Mouse (Mus musculus): ENCODE measurements around the gene Vsnl1. TPM values are rescaled to one million over a fixed set of nuclear protein-coding genes. Genes with fewer than 3 reads are reported as not detected.

Gene Vsnl1
- polyA plus RNA-seq, 1 experiment from 2014 or later: 13.1 TPM

DNA sequence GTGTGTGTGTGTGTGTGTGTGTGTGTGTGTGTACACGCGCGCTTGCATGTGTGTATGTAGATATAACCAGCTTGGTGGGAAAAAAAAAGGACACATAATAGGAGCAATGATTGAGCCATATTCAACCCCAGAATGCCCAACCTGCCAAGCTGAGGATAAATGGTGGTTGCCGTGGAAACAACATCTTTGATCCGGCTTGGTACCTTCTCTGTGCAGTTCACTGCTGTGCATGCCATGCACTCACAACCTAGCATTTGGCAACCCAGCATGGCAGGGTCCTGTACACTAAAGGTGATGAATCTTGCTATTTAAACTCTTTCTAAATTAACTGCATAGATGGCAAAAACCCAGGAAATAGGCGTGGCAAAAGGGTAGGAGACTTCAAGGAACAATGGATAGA is 74.0 kb downstream of the Vsnl1 start:
- Histone ChIP-seq H3K9me3 (replicated peaks; ENCODE audit: control insufficient read depth, low read length) (no peaks in the 10 kb centered on the region), H3K4me2 (ENCODE audit: low read depth, low read length) (no peak overlapping the region), H3K27ac (ENCODE audit: low read length) (no peak overlapping the region), H3K36me3 (ENCODE audit: control insufficient read depth, insufficient read depth) (no peaks in the 10 kb centered on the region), H3K9ac (ENCODE audit: low read length) (no peak overlapping the region), H3K4me3 (ENCODE audit: low read length) (no peak overlapping the region), H3K27me3 (ENCODE audit: control insufficient read depth, insufficient read depth, low read length) (no peaks in the 10 kb centered on the region), H3K4me1 (ENCODE audit: control insufficient read depth, insufficient read depth, low read length) (no peaks in the 10 kb centered on the region)
- 92% methylated on average over 6 of the region's 6 CpGs for WGBS
- no peak for ATAC-seq (replicated peaks; ENCODE audit: extremely low read depth, insufficient read depth, low FRiP score)

DNA sequence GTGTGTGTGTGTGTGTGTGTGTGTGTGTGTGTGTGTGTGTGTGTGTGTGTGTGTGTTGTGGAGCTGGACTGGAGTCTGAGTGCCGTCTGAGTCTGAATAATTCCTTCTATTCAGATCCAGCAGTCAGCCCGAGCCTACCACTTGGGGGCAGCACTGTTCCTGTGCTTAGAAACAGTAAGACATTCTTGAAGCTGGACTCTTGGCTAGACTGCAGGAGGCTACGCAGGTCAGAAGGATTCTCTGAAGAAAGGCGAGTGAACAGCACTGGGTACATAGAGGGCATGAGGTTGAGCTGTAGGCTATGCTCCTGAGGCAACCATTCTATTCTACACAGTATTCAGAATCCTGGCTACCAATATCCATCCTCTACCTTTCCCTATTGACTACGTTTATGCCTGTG is 85.5 kb downstream of the Vsnl1 start:
- Histone ChIP-seq H3K27me3 (ENCODE audit: control insufficient read depth, insufficient read depth, low read length) (no peaks in the 10 kb centered on the region), H3K4me3 (ENCODE audit: low read length) (no peak overlapping the region), H3K4me1 (ENCODE audit: control insufficient read depth, insufficient read depth, low read length) (no peaks in the 10 kb centered on the region), H3K9me3 (replicated peaks; ENCODE audit: control insufficient read depth, low read length) (no peaks in the 10 kb centered on the region), H3K27ac (ENCODE audit: low read length) (no peak overlapping the region), H3K4me2 (ENCODE audit: low read depth, low read length) (no peak overlapping the region), H3K36me3 (ENCODE audit: control insufficient read depth, insufficient read depth) (no peaks in the 10 kb centered on the region), H3K9ac (ENCODE audit: low read length) (no peak overlapping the region)
- ATAC-seq (replicated peaks; ENCODE audit: extremely low read depth, insufficient read depth, low FRiP score): no peak
- WGBS: 28% methylated on average over 5 of the region's 5 CpGs

DNA sequence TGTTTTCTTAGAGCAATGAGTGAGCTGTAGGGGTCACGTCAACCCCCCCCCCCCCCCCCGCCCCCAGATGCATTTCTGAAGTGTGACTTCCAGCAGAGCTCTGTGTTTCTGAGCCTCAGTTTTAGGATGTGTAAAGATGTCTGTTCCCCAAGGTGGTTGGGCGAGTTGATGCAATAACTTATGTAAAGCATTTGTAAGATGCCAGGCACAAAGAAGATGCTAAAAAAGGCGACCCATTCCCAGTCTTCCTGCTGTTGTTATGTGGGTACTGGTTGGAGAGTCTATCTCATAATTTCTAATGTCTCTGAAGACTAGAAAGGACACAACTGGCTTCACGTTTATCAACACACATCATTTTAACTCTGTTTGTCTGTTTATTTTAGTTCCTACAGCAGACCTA is 86.5 kb downstream of the Vsnl1 start:
- Histone ChIP-seq H3K9me3 (replicated peaks; ENCODE audit: control insufficient read depth, low read length) (no peaks in the 10 kb centered on the region), H3K27me3 (ENCODE audit: control insufficient read depth, insufficient read depth, low read length) (no peaks in the 10 kb centered on the region), H3K4me3 (ENCODE audit: low read length) (no peak overlapping the region), H3K27ac (ENCODE audit: low read length) (no peak overlapping the region), H3K36me3 (ENCODE audit: control insufficient read depth, insufficient read depth) (no peaks in the 10 kb centered on the region), H3K4me2 (ENCODE audit: low read depth, low read length) (no peak overlapping the region), H3K9ac (ENCODE audit: low read length) (no peak overlapping the region), H3K4me1 (ENCODE audit: control insufficient read depth, insufficient read depth, low read length) (no peaks in the 10 kb centered on the region)
- 38% methylated on average over 5 of the region's 5 CpGs for WGBS
- no peak for ATAC-seq (replicated peaks; ENCODE audit: extremely low read depth, insufficient read depth, low FRiP score)

DNA sequence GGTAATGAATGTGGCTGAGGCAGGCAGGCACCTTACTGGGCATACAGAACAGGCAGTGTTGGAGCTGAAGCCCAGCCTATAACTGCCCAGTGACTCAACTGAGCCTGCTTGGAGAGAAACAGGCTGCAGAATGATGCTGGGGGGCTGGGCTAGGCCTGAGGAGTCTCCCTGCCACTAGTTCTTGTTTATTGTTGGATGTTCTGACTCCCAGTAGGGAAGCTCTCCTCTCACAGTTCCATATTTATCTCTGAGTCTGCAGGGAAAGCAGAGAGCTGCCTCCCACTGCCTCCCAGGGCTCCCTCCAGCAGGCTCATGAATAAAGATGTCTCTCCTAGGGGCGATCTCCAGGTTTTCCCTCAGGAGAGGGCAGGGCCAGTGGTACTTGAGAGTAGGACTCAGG is 88.0 kb downstream of the Vsnl1 start:
- H3K27me3 ChIP-seq (ENCODE audit: control insufficient read depth, insufficient read depth, low read length): no peaks in the 10 kb centered on the region
- no peaks in the 10 kb centered on the region for H3K36me3 ChIP-seq (ENCODE audit: control insufficient read depth, insufficient read depth)
- H3K4me3 ChIP-seq (ENCODE audit: low read length): no peak overlapping the region
- no peak overlapping the region for H3K9ac ChIP-seq (ENCODE audit: low read length)
- H3K9me3 ChIP-seq (replicated peaks; ENCODE audit: control insufficient read depth, low read length): no peaks in the 10 kb centered on the region
- H3K4me1 ChIP-seq (ENCODE audit: control insufficient read depth, insufficient read depth, low read length): no peaks in the 10 kb centered on the region
- no peak for ATAC-seq (replicated peaks; ENCODE audit: extremely low read depth, insufficient read depth, low FRiP score)
- H3K27ac ChIP-seq (ENCODE audit: low read length): no peak overlapping the region
- no peak overlapping the region for H3K4me2 ChIP-seq (ENCODE audit: low read depth, low read length)
- 21% methylated on average over 1 of the region's 1 CpGs for WGBS

DNA sequence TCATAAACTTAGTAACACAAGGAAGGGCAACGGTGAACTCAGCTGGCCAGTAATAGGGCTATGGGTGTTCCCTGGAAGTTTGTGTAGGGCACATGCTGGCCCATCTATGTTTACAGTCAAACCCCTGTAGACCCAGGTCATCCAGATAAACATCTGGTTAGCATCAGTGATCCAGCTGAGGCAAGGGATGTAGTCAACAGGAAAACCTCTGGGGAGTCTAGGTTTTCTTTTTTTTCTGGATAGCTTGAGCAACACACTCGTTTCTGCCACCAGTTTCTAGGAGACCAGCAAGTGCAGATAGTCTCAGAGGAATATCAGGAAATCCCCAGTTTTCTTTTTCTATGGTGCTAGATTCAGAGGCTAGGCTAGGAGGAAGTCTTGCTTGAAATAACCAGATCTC is 90.5 kb downstream of the Vsnl1 start:
- H3K36me3 ChIP-seq (ENCODE audit: control insufficient read depth, insufficient read depth): no peaks in the 10 kb centered on the region
- WGBS: 62% methylated on average over 2 of the region's 2 CpGs
- H3K4me2 ChIP-seq (ENCODE audit: low read depth, low read length): no peak overlapping the region
- no peak overlapping the region for H3K9ac ChIP-seq (ENCODE audit: low read length)
- no peak overlapping the region for H3K27ac ChIP-seq (ENCODE audit: low read length)
- H3K27me3 ChIP-seq (ENCODE audit: control insufficient read depth, insufficient read depth, low read length): no peaks in the 10 kb centered on the region
- H3K4me1 ChIP-seq (ENCODE audit: control insufficient read depth, insufficient read depth, low read length): no peaks in the 10 kb centered on the region
- ATAC-seq (replicated peaks; ENCODE audit: extremely low read depth, insufficient read depth, low FRiP score): no peak
- H3K4me3 ChIP-seq (ENCODE audit: low read length): no peak overlapping the region
- no peaks in the 10 kb centered on the region for H3K9me3 ChIP-seq (replicated peaks; ENCODE audit: control insufficient read depth, low read length)

DNA sequence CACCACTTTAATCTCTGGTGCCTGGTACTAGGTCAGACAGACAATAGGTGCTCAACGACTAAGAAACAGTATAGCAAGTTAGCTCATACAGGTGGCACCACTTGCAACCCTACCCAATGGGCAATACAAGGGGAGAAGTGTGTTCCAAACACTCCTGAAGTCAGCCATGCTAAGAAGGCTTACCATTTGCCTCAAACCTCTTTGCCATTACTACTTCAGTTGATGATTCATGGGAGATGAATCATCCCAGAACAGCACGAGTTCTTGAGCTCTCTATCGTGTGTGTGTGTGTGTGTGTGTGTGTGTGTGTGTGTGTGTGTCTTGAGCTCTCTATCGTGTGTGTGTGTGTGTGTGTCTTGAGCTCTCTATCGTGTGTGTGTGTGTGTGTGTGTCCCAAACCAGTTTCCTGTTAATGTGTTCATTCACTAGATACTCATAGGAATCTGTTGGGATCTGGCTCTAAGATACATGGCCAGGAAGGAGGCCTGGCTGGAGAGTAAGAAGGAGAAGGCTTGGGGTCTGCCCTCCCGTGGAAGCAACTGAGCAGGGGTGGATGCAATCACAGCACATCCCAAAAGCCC is 94.3 kb downstream of the Vsnl1 start:
- Histone ChIP-seq H3K4me2 (ENCODE audit: low read depth, low read length) (no peak overlapping the region), H3K9ac (ENCODE audit: low read length) (no peak overlapping the region), H3K27me3 (ENCODE audit: control insufficient read depth, insufficient read depth, low read length) (no peaks in the 10 kb centered on the region), H3K36me3 (ENCODE audit: control insufficient read depth, insufficient read depth) (no peaks in the 10 kb centered on the region), H3K27ac (ENCODE audit: low read length) (no peak overlapping the region), H3K4me1 (ENCODE audit: control insufficient read depth, insufficient read depth, low read length) (no peaks in the 10 kb centered on the region), H3K4me3 (ENCODE audit: low read length) (no peak overlapping the region), H3K9me3 (replicated peaks; ENCODE audit: control insufficient read depth, low read length) (no peaks in the 10 kb centered on the region)
- WGBS: 59% methylated on average over 6 of the region's 6 CpGs
- ATAC-seq (replicated peaks; ENCODE audit: extremely low read depth, insufficient read depth, low FRiP score): no peak

DNA sequence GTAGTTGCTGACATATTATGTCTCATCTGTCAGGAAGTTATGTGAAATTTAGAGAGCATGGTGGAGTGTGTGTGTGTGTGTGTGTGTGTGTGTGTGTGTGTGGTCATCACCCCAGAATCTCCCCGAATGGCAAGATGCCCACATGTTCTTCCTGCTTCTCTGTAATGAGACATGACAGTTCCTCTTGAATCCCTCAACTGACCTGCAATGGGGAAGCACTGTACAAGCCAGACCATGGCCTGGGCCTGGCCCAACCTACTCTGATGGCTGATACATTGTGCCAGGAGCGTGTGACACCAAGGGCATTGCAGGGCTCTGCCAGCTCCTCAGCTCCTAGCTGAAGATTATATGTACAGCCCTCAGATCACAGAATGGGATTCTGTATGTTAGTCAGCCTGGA is 98.2 kb downstream of the Vsnl1 start:
- H3K4me3 ChIP-seq (ENCODE audit: low read length): no peak overlapping the region
- no peaks in the 10 kb centered on the region for H3K36me3 ChIP-seq (ENCODE audit: control insufficient read depth, insufficient read depth)
- H3K9me3 ChIP-seq (replicated peaks; ENCODE audit: control insufficient read depth, low read length): no peaks in the 10 kb centered on the region
- no peak overlapping the region for H3K27ac ChIP-seq (ENCODE audit: low read length)
- no peak overlapping the region for H3K9ac ChIP-seq (ENCODE audit: low read length)
- H3K4me1 ChIP-seq (ENCODE audit: control insufficient read depth, insufficient read depth, low read length): no peaks in the 10 kb centered on the region
- no peak for ATAC-seq (replicated peaks; ENCODE audit: extremely low read depth, insufficient read depth, low FRiP score)
- H3K27me3 ChIP-seq (ENCODE audit: control insufficient read depth, insufficient read depth, low read length): no peaks in the 10 kb centered on the region
- H3K4me2 ChIP-seq (ENCODE audit: low read depth, low read length): no peak overlapping the region
- WGBS: 75% methylated on average over 2 of the region's 2 CpGs

DNA sequence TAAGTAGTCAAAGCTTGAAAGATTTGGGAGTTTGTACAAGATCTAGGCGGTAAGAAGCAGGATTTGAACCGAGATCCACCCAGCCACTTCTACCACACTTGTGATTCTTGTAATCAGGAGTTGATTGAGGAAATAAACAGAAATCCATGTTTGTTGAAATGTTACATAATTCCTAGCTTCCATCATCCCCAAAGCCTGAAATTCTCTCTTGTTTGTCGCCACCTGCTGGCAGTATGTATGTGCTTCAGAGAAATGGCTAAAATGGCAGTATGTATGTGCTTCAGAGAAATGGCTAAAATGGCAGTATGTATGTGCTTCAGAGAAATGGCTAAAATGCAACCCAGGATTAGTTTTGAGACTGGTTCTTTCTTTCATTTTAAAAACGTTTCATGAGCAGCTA is 99.6 kb downstream of the Vsnl1 start:
- Histone ChIP-seq H3K4me2 (ENCODE audit: low read depth, low read length) (no peak overlapping the region), H3K9ac (ENCODE audit: low read length) (no peak overlapping the region), H3K27ac (ENCODE audit: low read length) (no peak overlapping the region), H3K9me3 (replicated peaks; ENCODE audit: control insufficient read depth, low read length) (no peaks in the 10 kb centered on the region), H3K4me3 (ENCODE audit: low read length) (no peak overlapping the region), H3K27me3 (ENCODE audit: control insufficient read depth, insufficient read depth, low read length) (no peaks in the 10 kb centered on the region), H3K36me3 (ENCODE audit: control insufficient read depth, insufficient read depth) (no peaks in the 10 kb centered on the region), H3K4me1 (ENCODE audit: control insufficient read depth, insufficient read depth, low read length) (no peaks in the 10 kb centered on the region)
- 35% methylated on average over 4 of the region's 4 CpGs for WGBS
- no peak for ATAC-seq (replicated peaks; ENCODE audit: extremely low read depth, insufficient read depth, low FRiP score)

DNA sequence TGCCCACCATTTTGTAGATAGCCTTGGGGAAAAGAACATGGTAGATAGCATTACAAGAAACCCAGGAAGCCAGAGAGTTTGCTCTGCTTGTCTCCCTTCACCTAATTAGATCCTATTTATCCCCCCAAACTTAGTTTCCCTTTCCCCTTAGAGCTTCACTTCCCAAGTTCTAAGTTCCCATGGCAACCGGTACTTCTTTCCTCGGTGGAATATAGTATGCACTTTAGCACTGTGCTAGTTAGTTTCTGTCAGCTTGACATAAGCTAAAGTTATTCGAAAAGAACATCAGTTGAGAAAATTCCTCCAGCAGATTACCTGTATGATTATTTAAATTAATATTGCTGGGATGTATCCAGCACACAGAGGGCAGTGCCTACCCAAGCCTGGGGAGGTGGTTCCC is 109.9 kb downstream of the Vsnl1 start:
- no peak for ATAC-seq (replicated peaks; ENCODE audit: extremely low read depth, insufficient read depth, low FRiP score)
- no peak overlapping the region for H3K4me3 ChIP-seq (ENCODE audit: low read length)
- no peak overlapping the region for H3K4me2 ChIP-seq (ENCODE audit: low read depth, low read length)
- 78% methylated on average over 3 of the region's 3 CpGs for WGBS
- no peak overlapping the region for H3K9ac ChIP-seq (ENCODE audit: low read length)
- no peaks in the 10 kb centered on the region for H3K36me3 ChIP-seq (ENCODE audit: control insufficient read depth, insufficient read depth)
- H3K27ac ChIP-seq (ENCODE audit: low read length): no peak overlapping the region
- no peaks in the 10 kb centered on the region for H3K27me3 ChIP-seq (ENCODE audit: control insufficient read depth, insufficient read depth, low read length)
- H3K4me1 ChIP-seq (ENCODE audit: control insufficient read depth, insufficient read depth, low read length): no peaks in the 10 kb centered on the region
- no peaks in the 10 kb centered on the region for H3K9me3 ChIP-seq (replicated peaks; ENCODE audit: control insufficient read depth, low read length)

DNA sequence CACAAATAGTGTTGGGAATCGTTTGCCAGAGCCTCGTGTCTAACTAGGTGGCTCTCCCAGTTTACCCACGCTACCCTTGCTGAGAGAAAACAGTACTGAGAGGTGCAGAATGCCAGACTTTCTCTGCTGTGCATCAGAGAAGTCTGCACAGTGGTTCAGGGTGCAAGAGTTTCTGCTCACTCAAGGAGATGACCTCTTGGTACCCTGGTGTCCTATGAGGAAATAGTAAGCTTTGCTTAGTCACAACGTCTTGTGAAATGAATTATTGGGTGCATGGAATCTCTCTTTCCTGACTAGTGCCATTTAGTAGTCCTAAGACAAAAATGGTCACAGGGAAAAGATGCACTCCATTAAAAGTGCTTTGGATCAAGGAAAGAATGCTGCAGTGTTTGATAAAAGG is 111.9 kb downstream of the Vsnl1 start:
- H3K4me3 ChIP-seq (ENCODE audit: low read length): no peak overlapping the region
- 54% methylated on average over 4 of the region's 4 CpGs for WGBS
- no peaks in the 10 kb centered on the region for H3K36me3 ChIP-seq (ENCODE audit: control insufficient read depth, insufficient read depth)
- H3K27ac ChIP-seq (ENCODE audit: low read length): no peak overlapping the region
- H3K4me2 ChIP-seq (ENCODE audit: low read depth, low read length): no peak overlapping the region
- H3K9me3 ChIP-seq (replicated peaks; ENCODE audit: control insufficient read depth, low read length): no peaks in the 10 kb centered on the region
- no peak for ATAC-seq (replicated peaks; ENCODE audit: extremely low read depth, insufficient read depth, low FRiP score)
- no peaks in the 10 kb centered on the region for H3K27me3 ChIP-seq (ENCODE audit: control insufficient read depth, insufficient read depth, low read length)
- no peaks in the 10 kb centered on the region for H3K4me1 ChIP-seq (ENCODE audit: control insufficient read depth, insufficient read depth, low read length)
- no peak overlapping the region for H3K9ac ChIP-seq (ENCODE audit: low read length)
